Mouse (Mus musculus): ENCODE measurements around the gene Wdtc1. TPM values are rescaled to one million over a fixed set of nuclear protein-coding genes. Genes with fewer than 3 reads are reported as not detected.

The Wdtc1 gene
- polyA plus RNA-seq, 1 experiment = 107 TPM

- H3K4me3 ChIP-seq (ENCODE audit: control insufficient read depth, insufficient read depth, low read length) = no peak overlapping the region
- no peak overlapping the region for H3K27ac ChIP-seq (ENCODE audit: control insufficient read depth, insufficient read depth, low read length)
- peaks cover 43% of the 10 kb centered on the region for H3K36me3 ChIP-seq (ENCODE audit: control insufficient read depth, insufficient read depth, low read length)
- 50% methylated on average over 3 of the region's 3 CpGs for WGBS
- H3K27me3 ChIP-seq (ENCODE audit: control insufficient read depth, insufficient read depth, low read length) = no peaks in the 10 kb centered on the region
- DNase-seq = no peak
- H3K4me1 ChIP-seq (replicated peaks; ENCODE audit: control insufficient read depth, insufficient read depth, low read length) = no peaks in the 10 kb centered on the region; the same call in 1 of the 2 replicates
- TF ChIP-seq POLR2A (IDR thresholded peaks at IDR 0.05; ENCODE audit: control insufficient read depth, extremely low read depth, insufficient read depth, low read length, poor library complexity) (no peak), CTCF (IDR thresholded peaks at IDR 0.05; ENCODE audit: borderline replicate concordance, control insufficient read depth, extremely low read depth, insufficient read depth, low read length, poor library complexity) (no peak)
Measured at GRCm38 (mm10) chr4:133268931-133269330, 84.3 kb downstream of the Wdtc1 start.

GRCm38 (mm10) chr4:133266248-133266880, 86.9 kb downstream of the Wdtc1 start:
- peaks cover 43% of the 10 kb centered on the region for H3K36me3 ChIP-seq (ENCODE audit: control insufficient read depth, insufficient read depth, low read length)
- no peak overlapping the region for H3K27ac ChIP-seq (ENCODE audit: control insufficient read depth, insufficient read depth, low read length)
- H3K4me1 ChIP-seq (replicated peaks; ENCODE audit: control insufficient read depth, insufficient read depth, low read length) = peaks cover 22% of the 10 kb centered on the region
- H3K4me3 ChIP-seq (ENCODE audit: control insufficient read depth, insufficient read depth, low read length) = no peak overlapping the region
- H3K27me3 ChIP-seq (ENCODE audit: control insufficient read depth, insufficient read depth, low read length) = no peaks in the 10 kb centered on the region
- whole genome bisulfite sequencing = 96% methylated on average over 12 of the region's 12 CpGs
- TF ChIP-seq CTCF (IDR thresholded peaks at IDR 0.05; ENCODE audit: borderline replicate concordance, control insufficient read depth, extremely low read depth, insufficient read depth, low read length, poor library complexity) (no peak), POLR2A (IDR thresholded peaks at IDR 0.05; ENCODE audit: control insufficient read depth, extremely low read depth, insufficient read depth, low read length, poor library complexity) (no peak)
- no peak for DNase-seq

GRCm38 (mm10) chr4:133265759-133266158, 87.5 kb downstream of the Wdtc1 start:
- peaks cover 26% of the 10 kb centered on the region for H3K4me1 ChIP-seq (replicated peaks; ENCODE audit: control insufficient read depth, insufficient read depth, low read length)
- WGBS = 93% methylated on average over 4 of the region's 4 CpGs
- no peak overlapping the region for H3K27ac ChIP-seq (ENCODE audit: control insufficient read depth, insufficient read depth, low read length)
- H3K4me3 ChIP-seq (ENCODE audit: control insufficient read depth, insufficient read depth, low read length) = no peak overlapping the region
- no peak for TF ChIP-seq CTCF (IDR thresholded peaks at IDR 0.05; ENCODE audit: borderline replicate concordance, control insufficient read depth, extremely low read depth, insufficient read depth, low read length, poor library complexity)
- no peak for TF ChIP-seq POLR2A (IDR thresholded peaks at IDR 0.05; ENCODE audit: control insufficient read depth, extremely low read depth, insufficient read depth, low read length, poor library complexity)
- DNase-seq = no peak
- no peaks in the 10 kb centered on the region for H3K27me3 ChIP-seq (ENCODE audit: control insufficient read depth, insufficient read depth, low read length)
- H3K36me3 ChIP-seq (ENCODE audit: control insufficient read depth, insufficient read depth, low read length) = peaks cover 43% of the 10 kb centered on the region

- H3K27ac ChIP-seq (ENCODE audit: control insufficient read depth, insufficient read depth, low read length) = no peak overlapping the region
- peaks cover 43% of the 10 kb centered on the region for H3K36me3 ChIP-seq (ENCODE audit: control insufficient read depth, insufficient read depth, low read length)
- 97% methylated on average over 3 of the region's 3 CpGs for WGBS
- H3K4me1 ChIP-seq (replicated peaks; ENCODE audit: control insufficient read depth, insufficient read depth, low read length) = peaks cover 28% of the 10 kb centered on the region
- TF ChIP-seq POLR2A (IDR thresholded peaks at IDR 0.05; ENCODE audit: control insufficient read depth, extremely low read depth, insufficient read depth, low read length, poor library complexity) = no peak
- TF ChIP-seq CTCF (IDR thresholded peaks at IDR 0.05; ENCODE audit: borderline replicate concordance, control insufficient read depth, extremely low read depth, insufficient read depth, low read length, poor library complexity) = no peak
- H3K4me3 ChIP-seq (ENCODE audit: control insufficient read depth, insufficient read depth, low read length) = no peak overlapping the region
- DNase-seq = no peak
- no peaks in the 10 kb centered on the region for H3K27me3 ChIP-seq (ENCODE audit: control insufficient read depth, insufficient read depth, low read length)
Measured at GRCm38 (mm10) chr4:133265297-133265696, 88.0 kb downstream of the Wdtc1 start.

GRCm38 (mm10) chr4:133264559-133264958, 88.7 kb downstream of the Wdtc1 start:
- no peaks in the 10 kb centered on the region for H3K27me3 ChIP-seq (ENCODE audit: control insufficient read depth, insufficient read depth, low read length)
- H3K36me3 ChIP-seq (ENCODE audit: control insufficient read depth, insufficient read depth, low read length) = peaks cover 43% of the 10 kb centered on the region
- no peak for DNase-seq

GRCm38 (mm10) chr4:133263756-133264155, 89.5 kb downstream of the Wdtc1 start:
- Histone ChIP-seq H3K4me1 (replicated peaks; ENCODE audit: control insufficient read depth, insufficient read depth, low read length) (peaks cover 28% of the 10 kb centered on the region), H3K27me3 (ENCODE audit: control insufficient read depth, insufficient read depth, low read length) (no peaks in the 10 kb centered on the region), H3K36me3 (ENCODE audit: control insufficient read depth, insufficient read depth, low read length) (peaks cover 36% of the 10 kb centered on the region), H3K27ac (ENCODE audit: control insufficient read depth, insufficient read depth, low read length) (peak overlapping the region; percentile 1; the same call in 1 of the 2 replicates), H3K4me3 (ENCODE audit: control insufficient read depth, insufficient read depth, low read length) (no peak overlapping the region)
- DNase-seq = no peak
- TF ChIP-seq CTCF (IDR thresholded peaks at IDR 0.05; ENCODE audit: borderline replicate concordance, control insufficient read depth, extremely low read depth, insufficient read depth, low read length, poor library complexity) = no peak
- WGBS = 72% methylated on average over 5 of the region's 5 CpGs

More at GRCm38 (mm10) chr4:133264559-133264958, 88.7 kb downstream of the Wdtc1 start:
- 70% methylated on average over 2 of the region's 2 CpGs for WGBS
- H3K4me1 ChIP-seq (replicated peaks; ENCODE audit: control insufficient read depth, insufficient read depth, low read length) = peaks cover 28% of the 10 kb centered on the region
- no peak overlapping the region for H3K4me3 ChIP-seq (ENCODE audit: control insufficient read depth, insufficient read depth, low read length)
- H3K27ac ChIP-seq (ENCODE audit: control insufficient read depth, insufficient read depth, low read length) = no peak overlapping the region
- TF ChIP-seq CTCF (IDR thresholded peaks at IDR 0.05; ENCODE audit: borderline replicate concordance, control insufficient read depth, extremely low read depth, insufficient read depth, low read length, poor library complexity) = no peak

GRCm38 (mm10) chr4:133262882-133263281, 90.4 kb downstream of the Wdtc1 start, which contains the start of gene Sytl1:
TSS of gene Sytl1 (minus strand) at chr4:133263113.
- peaks cover 28% of the 10 kb centered on the region for H3K4me1 ChIP-seq (replicated peaks; ENCODE audit: control insufficient read depth, insufficient read depth, low read length)
- peak; percentile 54 for DNase-seq
- 4% methylated on average over 7 of the region's 7 CpGs for WGBS
- TF ChIP-seq POLR2A (IDR thresholded peaks at IDR 0.05; ENCODE audit: control insufficient read depth, extremely low read depth, insufficient read depth, low read length, poor library complexity) (no peak), CTCF (IDR thresholded peaks at IDR 0.05; ENCODE audit: borderline replicate concordance, control insufficient read depth, extremely low read depth, insufficient read depth, low read length, poor library complexity) (no peak)
- H3K4me3 ChIP-seq (ENCODE audit: control insufficient read depth, insufficient read depth, low read length) = peak within 1 kb of the TSS; percentile 41
- H3K27me3 ChIP-seq (ENCODE audit: control insufficient read depth, insufficient read depth, low read length) = no peaks in the 10 kb centered on the region
- H3K36me3 ChIP-seq (ENCODE audit: control insufficient read depth, insufficient read depth, low read length) = peaks cover 28% of the 10 kb centered on the region
- peak within 1 kb of the TSS; percentile 51; the same call in 1 of the 2 replicates for H3K27ac ChIP-seq (ENCODE audit: control insufficient read depth, insufficient read depth, low read length)
